Mouse (Mus musculus) CH12.LX (cell line): Measurements from ENCODE around the gene Crtc1. TPM values are rescaled to one million over a fixed set of nuclear protein-coding genes. Genes with fewer than 3 reads are reported as not detected.

Source experiments
- DNase-seq: peaks from one replicate; pipeline ENCODE4 v3.0.0-alpha.2; 2013; ENCODE audit errors: extremely low read depth
- H3K27ac ChIP-seq: 2 replicates; pipeline ENCODE4 v1.5.1; 2012; ENCODE audit warnings: low read depth, mild to moderate bottlenecking, control low read depth, moderate library complexity; ENCODE audit not compliant: insufficient read depth
- H3K27me3 ChIP-seq: replicated peaks from 2 replicates; pipeline ENCODE3; 2012; ENCODE audit warnings: inconsistent platforms
- H3K36me3 ChIP-seq, 2 experiments: replicated peaks in 1 of 2; 2 replicates each; pipeline versions ENCODE3 to v1.6.1; 2012; ENCODE audit warnings: inconsistent platforms in 1 of 2, low read length in 1 of 2, mild to moderate bottlenecking in 1 of 2, mixed read lengths in 1 of 2, moderate library complexity in 1 of 2; ENCODE audit not compliant: control insufficient read depth in 1 of 2, insufficient read depth in 1 of 2
- H3K4me1 ChIP-seq, 2 experiments: 2 replicates each; pipeline ENCODE4 v1.6.1; 2012; ENCODE audit warnings: inconsistent platforms in 1 of 2, moderate library complexity in 1 of 2; ENCODE audit not compliant: insufficient read depth in 2 of 2, control insufficient read depth in 1 of 2
- H3K4me2 ChIP-seq: 2 replicates; pipeline ENCODE4 v1.6.1; 2012; ENCODE audit warnings: low read depth, mild to moderate bottlenecking, control low read depth; ENCODE audit not compliant: poor library complexity, insufficient read depth, severe bottlenecking
- H3K4me3 ChIP-seq, 3 experiments: fragments of 150-350 bp in 1 of 3; sonication (generic) in 1 of 3; replicated peaks in 1 of 3; 2 replicates each; pipeline versions ENCODE3 to v1.5.1; 2011 to 2012; ENCODE audit warnings: low read depth in 2 of 3, low read length in 2 of 3, mild to moderate bottlenecking in 2 of 3, moderate library complexity in 2 of 3, control low read depth in 1 of 3, improper control_type of control experiment in 1 of 3, inconsistent platforms in 1 of 3, mixed read lengths in 1 of 3; ENCODE audit not compliant: poor library complexity in 1 of 3
- H3K79me2 ChIP-seq: replicated peaks from 2 replicates; pipeline ENCODE4 v1.6.1; 2012; ENCODE audit warnings: mild to moderate bottlenecking, moderate library complexity; ENCODE audit not compliant: control insufficient read depth, poor library complexity, insufficient read depth, severe bottlenecking; ENCODE audit errors: extremely low read depth
- H3K9ac ChIP-seq: 2 replicates; pipeline ENCODE4 v1.6.1; 2012; ENCODE audit warnings: low read depth, mild to moderate bottlenecking, control low read depth, moderate library complexity; ENCODE audit not compliant: insufficient read depth
- H3K9me3 ChIP-seq: replicated peaks from 2 replicates; pipeline ENCODE3; 2012; ENCODE audit warnings: low read length, inconsistent platforms, mixed read lengths
- BHLHE40 ChIP-seq: IDR thresholded peaks from 2 replicates; pipeline ENCODE4 v1.6.1; 2011; ENCODE audit warnings: mild to moderate bottlenecking, low read depth, low read length, improper control_type of control experiment
- CTCF ChIP-seq, 2 experiments: IDR thresholded peaks in 1 of 2; conservative IDR thresholded peaks in 1 of 2; 2 replicates each; pipeline ENCODE4 v1.5.1; 2011 to 2012; ENCODE audit warnings: low read depth in 2 of 2, low read length in 2 of 2, improper control_type of control experiment in 1 of 2, inconsistent platforms in 1 of 2, mild to moderate bottlenecking in 1 of 2, moderate library complexity in 1 of 2
- ELF1 ChIP-seq: IDR thresholded peaks from 2 replicates; pipeline ENCODE4 v1.6.1; 2014; ENCODE audit warnings: low read depth, mild to moderate bottlenecking, inconsistent platforms, low read length, improper control_type of control experiment
- EP300 ChIP-seq: IDR thresholded peaks from 2 replicates; pipeline ENCODE4 v1.6.1; 2011; ENCODE audit warnings: low read length, improper control_type of control experiment
- ETS1 ChIP-seq: conservative IDR thresholded peaks from 2 replicates; pipeline ENCODE4 v1.6.1; 2012; ENCODE audit warnings: low read depth, mild to moderate bottlenecking, inconsistent platforms, low read length, improper control_type of control experiment, moderate library complexity
- KAT2A ChIP-seq: IDR thresholded peaks from 2 replicates; pipeline ENCODE4 v1.6.1; 2012; ENCODE audit warnings: low read length, improper control_type of control experiment, inconsistent platforms; ENCODE audit not compliant: insufficient replicate concordance
- MAFK ChIP-seq: IDR thresholded peaks from 2 replicates; pipeline ENCODE4 v1.6.1; 2011; ENCODE audit warnings: low read length, improper control_type of control experiment; ENCODE audit not compliant: insufficient replicate concordance
- PAX5 ChIP-seq: IDR thresholded peaks from 2 replicates; pipeline ENCODE4 v1.6.1; 2012; ENCODE audit warnings: low read length, inconsistent platforms, mixed read lengths
- POLR2A ChIP-seq: IDR thresholded peaks from 2 replicates; pipeline ENCODE4 v1.6.1; 2011; ENCODE audit warnings: low read depth, mild to moderate bottlenecking, improper control_type of control experiment, low read length
- RAD21 ChIP-seq: IDR thresholded peaks from 2 replicates; pipeline ENCODE4 v1.6.1; 2011; ENCODE audit warnings: low read depth, mild to moderate bottlenecking, low read length, improper control_type of control experiment, moderate library complexity
- RCOR1 ChIP-seq: conservative IDR thresholded peaks from 2 replicates; pipeline ENCODE4 v1.6.1; 2012; ENCODE audit warnings: low read depth, mild to moderate bottlenecking, inconsistent platforms, low read length, improper control_type of control experiment
- SIN3A ChIP-seq: IDR thresholded peaks from 2 replicates; pipeline ENCODE4 v1.6.1; 2012; ENCODE audit warnings: low read length, improper control_type of control experiment, inconsistent platforms
- SMC3 ChIP-seq: IDR thresholded peaks from 2 replicates; pipeline ENCODE4 v1.6.1; 2011; ENCODE audit warnings: low read depth, low read length, improper control_type of control experiment
- TCF12 ChIP-seq: IDR thresholded peaks from 2 replicates; pipeline ENCODE4 v1.6.1; 2014; ENCODE audit warnings: low read depth, mild to moderate bottlenecking, inconsistent platforms, low read length, improper control_type of control experiment
- USF1 ChIP-seq: IDR thresholded peaks from 2 replicates; pipeline ENCODE4 v1.6.1; 2014; ENCODE audit warnings: low read depth, mild to moderate bottlenecking, inconsistent platforms, low read length, improper control_type of control experiment
- ZMIZ1 ChIP-seq: IDR thresholded peaks from 2 replicates; pipeline ENCODE4 v1.6.1; 2012; ENCODE audit warnings: low read depth, mild to moderate bottlenecking, inconsistent platforms, low read length, improper control_type of control experiment
- dilution Hi-C: fragments of 300-500 bp; cut with MboI; formaldehyde crosslinking; loops from 2 replicates; pipeline ENCODE4 v1.14.3; 2020; ENCODE audit warnings: low sequenced_read_pairs; ENCODE audit not compliant: extremely low pct_unique_long_range_greater_than_20kb, extremely low pct_ligation_motif_present
- in situ Hi-C: fragments of 300-500 bp; cut with MboI; formaldehyde crosslinking; loops from 3 replicates; pipeline ENCODE4 v1.14.3; 2019; ENCODE audit warnings: low sequenced_read_pairs, low pct_ligation_motif_present, low pct_unique_long_range_greater_than_20kb, mixed read lengths
- polyA plus RNA-seq: library from polyadenylated mRNA; unstranded; fragments of >175 nt; gene quantifications from 2 replicates; pipeline ENCODE4 v1.2.1, GENCODE M21; 2012; ENCODE audit warnings: low read depth; ENCODE audit not compliant: insufficient read length
- total RNA-seq, 2 experiments: library from RNA; depleted of rRNA; stranded (reverse); fragments of 300-350 nt in 1 of 2; fragments of >200 nt in 1 of 2; gene quantifications; 2 replicates each; pipeline ENCODE4 v1.2.3; 2012 to 2014

Gene Crtc1
- total and polyA plus RNA-seq, 3 experiments: 2.0 to 8.6 (median 2.2) TPM

- 0 out of 2 replicates have a peak, but pooled peaks have one; percentile 13 for TF ChIP-seq ETS1
- 0 out of 2 replicates have a peak, but pooled peaks have one; percentile 27 for TF ChIP-seq SIN3A
- TF ChIP-seq MAFK: peak; percentile 59; the same call in 1 of the 2 replicates
- peak; percentile 29; the same call in 1 of the 2 replicates for TF ChIP-seq TCF12
- no peak for TF ChIP-seq RCOR1
- H3K9me3 ChIP-seq: no peaks in the 10 kb centered on the region
- in situ Hi-C loops: loop anchor here (5.0 kb wide), 1 partner anchor 35 kb away; no protein-coding TSS in a partner anchor
- dilution Hi-C loops: no loop called here
- no peak overlapping the region for H3K4me3 ChIP-seq
- no peak overlapping the region for H3K4me2 ChIP-seq
- peak; percentile 34 for DNase-seq
- no peak overlapping the region; the same call in 1 of the 2 replicates for H3K27ac ChIP-seq
- H3K36me3 ChIP-seq: peaks cover 43 to 86% of the 10 kb centered on the region in 2 experiments
- H3K79me2 ChIP-seq: peaks cover 88% of the 10 kb centered on the region
- H3K9ac ChIP-seq: no peak overlapping the region
- no peaks in the 10 kb centered on the region for H3K27me3 ChIP-seq
- peaks cover 36 to 58% of the 10 kb centered on the region in 2 experiments for H3K4me1 ChIP-seq
Measured at GRCm38 (mm10) chr8:70347443-70347842, 91.9 kb downstream of the Crtc1 start.

DNA sequence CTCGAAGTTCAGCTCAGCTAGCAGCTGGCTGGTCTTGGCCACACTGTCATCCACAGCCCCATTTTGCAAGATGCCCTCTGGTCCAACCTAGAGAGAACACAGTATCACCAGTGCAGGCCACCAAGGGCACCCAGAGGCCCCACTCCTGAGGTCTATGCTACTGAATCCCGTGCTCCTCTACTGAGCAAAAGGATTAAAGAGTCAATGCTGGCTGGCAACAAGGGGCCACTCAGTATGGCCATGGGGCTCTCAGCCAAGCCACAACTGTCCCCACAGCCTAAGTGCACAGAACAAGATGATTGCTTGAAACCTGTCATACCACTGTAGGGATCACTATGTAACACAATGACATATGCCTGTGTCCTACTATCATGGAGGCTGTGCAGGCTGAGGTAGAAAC is 95.1 kb downstream of the Crtc1 start:
- Histone ChIP-seq H3K9ac (no peak overlapping the region), H3K4me1 (peaks cover 19 to 35% of the 10 kb centered on the region in 2 experiments), H3K27ac (no peak overlapping the region), H3K4me2 (no peak overlapping the region), H3K27me3 (no peaks in the 10 kb centered on the region), H3K9me3 (no peaks in the 10 kb centered on the region), H3K4me3 (no peak overlapping the region), H3K79me2 (peaks cover 56% of the 10 kb centered on the region), H3K36me3 (peaks cover 71 to 95% of the 10 kb centered on the region in 2 experiments)
- no peak for TF ChIP-seq USF1
- dilution Hi-C loops (no loop called here), in situ Hi-C loops (no loop called here)
- no peak for DNase-seq

- DNase-seq: peak; percentile 35
- Histone ChIP-seq H3K27me3 (no peaks in the 10 kb centered on the region), H3K36me3 (peaks cover 71 to 95% of the 10 kb centered on the region in 2 experiments), H3K4me3 (no peak overlapping the region), H3K79me2 (peaks cover 50% of the 10 kb centered on the region), H3K4me2 (no peak overlapping the region), H3K27ac (no peak overlapping the region), H3K4me1 (peaks cover 14 to 29% of the 10 kb centered on the region in 2 experiments), H3K9me3 (no peaks in the 10 kb centered on the region), H3K9ac (no peak overlapping the region)
- in situ Hi-C loops: no loop called here
- dilution Hi-C loops: no loop called here
- TF ChIP-seq ELF1: no peak
- no peak for TF ChIP-seq PAX5
- peak in 1 of 2 experiments; percentile 65; a peak in 2 of 4 replicates for TF ChIP-seq CTCF (conservative IDR thresholded peaks at IDR 0.05 in 1 of 2, IDR thresholded peaks at IDR 0.05 in 1 of 2; ENCODE audit: low read depth in 2 of 2, low read length in 2 of 2)
- no peak for TF ChIP-seq ZMIZ1
- TF ChIP-seq POLR2A: no peak
- no peak for TF ChIP-seq KAT2A
- peak; percentile 55 for TF ChIP-seq RAD21
- TF ChIP-seq SMC3: peak; percentile 35; the same call in 1 of the 2 replicates
- TF ChIP-seq BHLHE40: no peak
- TF ChIP-seq EP300: no peak
Measured at GRCm38 (mm10) chr8:70343696-70344095, 95.7 kb downstream of the Crtc1 start.
